Mouse (Mus musculus): Measurements from ENCODE around the gene B3gnt7.
A peak's percentile ranks its signal among the peaks of the same experiment; 100 is the strongest.

B3gnt7 gene

DNA sequence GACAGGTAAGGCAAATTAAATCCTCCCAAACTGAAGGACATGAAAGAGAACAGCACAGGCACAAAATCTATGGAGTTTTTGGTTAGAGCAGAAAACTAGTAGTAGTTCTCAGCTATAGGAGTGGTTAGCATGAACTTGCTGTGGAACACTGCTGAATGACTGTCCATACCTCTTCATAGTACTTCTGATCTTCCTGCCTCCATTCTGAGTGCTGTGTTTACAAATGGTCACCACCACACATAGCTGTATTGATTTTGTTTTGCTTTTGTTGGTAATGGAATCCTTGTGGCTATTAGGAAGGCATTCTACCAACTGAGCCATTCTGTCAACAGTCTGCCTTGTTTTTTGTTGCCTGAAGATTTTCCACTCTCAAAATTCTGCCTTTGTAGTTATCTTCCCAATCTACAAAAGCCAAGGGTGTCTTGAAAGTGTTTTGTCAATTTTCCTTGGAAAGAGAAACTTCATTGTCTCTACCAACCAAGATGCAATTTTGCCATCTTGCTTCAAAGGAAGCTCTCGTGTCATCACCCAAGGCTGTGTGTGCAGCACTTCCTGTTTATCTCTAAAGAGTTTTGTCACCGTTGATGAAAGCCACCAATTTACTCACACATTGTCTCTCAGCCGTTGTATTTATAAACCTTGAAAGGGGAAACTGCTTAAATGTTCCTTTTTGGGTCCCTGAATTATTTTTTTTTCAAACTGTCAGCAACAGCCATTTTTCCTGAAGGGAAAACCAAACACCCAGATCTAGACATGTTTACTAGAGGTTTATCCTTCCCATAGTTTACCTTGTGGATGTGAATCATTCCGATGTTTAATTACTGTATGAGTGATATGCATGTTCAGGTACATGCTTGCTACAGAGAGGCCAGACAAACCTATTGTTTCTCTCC, 41.6 kb downstream of the B3gnt7 start:
- DNase-seq (ENCODE audit: low spot score in 2 of 2) = peak; percentile 16 to 39

DNA sequence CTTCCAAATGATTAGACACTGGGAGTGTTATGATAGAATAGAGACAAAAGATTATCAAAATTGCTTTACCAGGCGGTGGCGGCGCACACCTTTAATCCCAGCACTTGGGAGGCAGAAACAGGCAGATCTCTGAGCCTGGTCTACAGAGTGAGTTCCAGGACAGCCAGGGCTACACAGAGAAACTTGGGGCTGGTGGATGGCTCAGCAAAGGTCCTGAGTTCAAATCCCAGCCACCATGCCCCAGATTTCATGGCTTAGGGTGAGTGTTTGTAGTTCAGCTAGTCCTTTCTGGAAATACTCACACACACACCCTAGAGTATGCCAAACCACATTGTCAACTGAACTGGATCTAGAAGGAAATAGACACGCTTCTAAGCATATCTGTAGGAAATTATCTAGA, 42.4 kb downstream of the B3gnt7 start:
- DNase-seq (ENCODE audit: low spot score in 2 of 2) = no peak

DNA sequence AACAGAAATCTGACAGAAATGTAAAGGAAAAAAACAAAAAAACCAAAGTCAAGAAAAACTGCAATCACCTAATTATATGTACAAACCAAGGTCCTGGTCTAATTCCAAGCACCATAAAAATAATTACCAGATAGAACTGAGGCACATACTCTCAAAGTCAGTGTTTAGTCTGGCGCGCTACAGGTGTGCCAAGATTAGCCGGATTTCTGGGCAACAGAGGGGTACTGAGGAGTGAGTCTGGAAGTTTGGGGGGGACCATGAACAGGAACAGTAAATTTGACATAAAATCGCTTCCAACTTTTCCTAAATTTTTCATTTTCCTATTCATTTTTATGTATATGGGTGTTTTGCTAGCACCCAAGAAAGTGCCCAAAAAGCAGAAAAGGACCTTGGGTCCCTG, 43.3 kb downstream of the B3gnt7 start:
- DNase-seq (ENCODE audit: low spot score in 2 of 2) = no peak

DNA sequence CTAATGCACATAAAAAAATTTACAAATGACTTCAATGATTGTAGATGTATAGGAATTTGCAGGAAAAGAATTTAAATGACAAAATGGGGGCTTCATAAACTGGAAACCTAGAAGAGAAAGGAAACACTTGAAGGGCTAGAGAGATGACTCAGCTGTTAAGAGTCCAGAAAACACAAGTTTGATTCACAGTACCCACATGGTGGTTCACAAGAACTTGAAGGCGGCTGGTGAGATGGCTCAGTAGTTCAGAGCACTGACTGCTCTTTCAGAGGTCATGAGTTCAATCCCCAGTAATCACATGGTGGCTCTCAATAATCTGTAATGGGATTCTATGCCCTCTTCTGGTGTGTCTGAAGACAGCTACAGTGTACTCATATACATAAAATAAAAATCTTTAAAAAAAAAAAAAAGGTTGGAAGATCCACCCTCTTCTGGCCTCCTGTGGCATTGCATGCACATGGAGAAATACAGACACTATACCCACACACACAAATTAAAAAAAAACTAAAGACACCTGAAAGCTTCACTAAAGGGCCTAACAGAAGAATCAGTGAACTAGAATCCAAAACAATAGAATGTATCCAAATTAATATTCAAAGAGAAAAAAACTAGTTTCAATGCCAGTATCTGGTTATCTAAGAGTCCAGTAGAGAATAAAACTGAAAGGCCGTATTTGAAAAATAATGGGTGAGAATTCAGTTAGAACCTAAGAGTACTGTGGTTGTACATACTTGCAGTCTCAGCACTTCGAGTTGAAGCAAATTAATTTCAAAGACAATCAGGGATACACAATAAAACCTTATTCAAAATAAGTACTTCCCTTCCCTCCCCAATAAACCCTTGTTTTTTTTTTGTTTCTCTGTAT, 44.5 kb downstream of the B3gnt7 start:
- DNase-seq (ENCODE audit: low spot score in 2 of 2) = no peak

DNA sequence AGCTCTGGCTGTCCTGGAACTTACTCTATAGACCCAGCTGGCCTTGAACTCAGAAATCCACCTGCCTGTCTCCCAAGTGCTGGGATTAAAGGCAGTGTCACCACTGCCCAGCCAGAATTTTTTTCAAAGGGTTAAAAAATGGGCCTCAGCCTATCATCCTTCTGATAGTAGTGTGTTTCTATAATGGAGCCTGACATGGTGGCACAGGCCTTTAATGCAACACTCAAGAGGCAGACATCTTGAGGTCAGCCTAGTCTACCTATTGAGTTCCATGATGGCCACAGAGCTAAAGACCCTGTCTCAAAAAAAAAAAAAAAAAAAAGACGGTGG, 45.0 kb downstream of the B3gnt7 start:
- DNase-seq (ENCODE audit: low spot score in 2 of 2) = no peak

DNA sequence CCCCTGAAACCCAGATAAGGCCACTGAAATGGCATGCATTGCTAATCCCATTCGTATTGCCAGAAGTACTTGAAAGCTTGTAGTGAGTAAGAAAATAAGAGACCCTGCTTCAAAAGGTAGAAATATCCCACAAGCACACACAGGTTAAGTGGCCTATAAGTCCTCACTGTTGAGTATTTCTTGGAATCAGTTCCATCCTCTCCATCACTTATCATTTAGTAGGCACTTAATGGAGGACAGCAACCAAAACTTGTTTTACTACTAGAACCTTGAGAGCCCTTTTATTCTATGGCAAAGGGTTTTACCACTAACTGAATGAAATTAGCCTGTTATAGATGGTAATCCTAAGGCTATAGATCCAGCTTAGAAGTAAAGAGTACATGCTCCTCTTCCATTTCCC, 45.5 kb downstream of the B3gnt7 start:
- DNase-seq (ENCODE audit: low spot score in 2 of 2) = no peak

DNA sequence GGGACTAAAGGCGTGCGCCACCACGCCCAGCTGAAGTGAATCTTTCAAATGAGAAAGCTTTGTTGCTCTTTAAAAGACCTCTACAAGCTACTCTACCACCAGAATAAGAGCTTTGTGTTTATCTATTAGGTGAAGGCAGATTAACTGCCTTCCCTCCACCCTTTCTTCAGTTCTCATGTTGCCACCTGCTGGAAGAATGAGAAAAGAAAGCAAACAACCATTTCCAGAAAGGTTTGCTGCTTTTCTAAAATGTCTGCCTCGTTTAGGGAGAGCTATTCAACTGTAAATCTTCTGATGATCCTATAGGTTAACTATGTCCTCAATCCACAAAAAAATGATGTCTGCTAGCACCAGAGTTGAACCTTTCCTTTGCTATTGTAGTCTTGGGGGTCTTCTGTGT, 46.2 kb downstream of the B3gnt7 start:
- no peak for DNase-seq (ENCODE audit: low spot score in 2 of 2)

DNA sequence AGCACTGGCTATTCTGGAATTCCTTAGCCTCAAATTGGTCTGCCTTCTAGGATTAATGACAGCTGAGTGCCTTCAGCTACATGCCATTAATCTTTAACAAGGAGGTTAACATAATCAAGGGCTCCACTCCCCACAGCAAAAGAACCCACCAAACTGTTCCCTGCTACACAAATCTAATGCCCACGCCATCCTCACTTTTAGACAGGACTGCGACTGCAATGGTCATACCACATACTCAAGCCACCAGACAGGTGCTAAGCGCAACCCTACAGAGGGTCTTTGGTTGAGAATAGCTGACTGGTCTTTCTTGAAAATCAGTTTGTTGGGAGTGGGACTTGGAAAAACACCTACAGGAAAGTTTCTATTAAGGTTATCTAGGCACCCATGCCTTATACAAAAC, 46.6 kb downstream of the B3gnt7 start:
- DNase-seq (ENCODE audit: low spot score in 2 of 2) = no peak

DNA sequence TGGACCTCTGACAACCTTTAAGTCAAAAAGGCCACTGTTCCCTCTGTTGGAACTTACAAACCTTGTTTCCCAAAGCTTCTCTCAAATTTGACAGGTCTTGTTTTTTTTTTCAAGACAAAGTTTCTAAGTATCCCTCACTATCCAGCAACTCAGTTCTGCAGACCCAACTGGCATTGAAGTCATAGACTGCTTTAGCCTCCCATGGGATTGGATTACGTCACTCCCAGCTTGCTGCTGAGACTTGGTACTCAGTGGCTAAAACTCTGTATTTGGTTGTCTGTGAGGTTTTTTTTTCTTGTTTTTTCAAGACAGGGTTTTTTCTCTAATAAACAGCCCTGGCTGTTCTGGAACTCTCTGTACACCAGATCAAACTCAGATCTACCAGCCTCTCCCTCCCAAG, 47.1 kb downstream of the B3gnt7 start:
- no peak for DNase-seq (ENCODE audit: low spot score in 2 of 2)

DNA sequence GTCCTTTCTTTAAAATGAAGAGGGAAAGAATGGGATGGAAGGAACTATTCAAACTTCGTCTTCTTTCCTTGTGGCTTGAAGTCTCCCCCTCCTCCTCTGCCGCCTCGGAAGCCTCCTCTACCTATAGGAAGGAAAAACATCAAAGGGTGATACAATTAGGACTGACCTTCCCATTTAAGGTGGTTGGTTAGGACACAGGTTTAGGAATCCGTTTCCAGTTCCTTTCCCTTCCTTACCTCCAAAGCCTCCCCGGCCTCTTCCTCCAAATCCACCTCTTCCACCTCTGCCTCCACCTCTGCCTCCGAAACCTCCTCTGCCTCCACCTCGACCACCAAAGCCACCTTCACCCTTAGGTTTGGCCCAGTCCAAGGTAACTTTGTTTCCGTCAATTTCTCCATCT, 47.9 kb downstream of the B3gnt7 start:
- DNase-seq (ENCODE audit: low spot score in 2 of 2) = no peak

DNA sequence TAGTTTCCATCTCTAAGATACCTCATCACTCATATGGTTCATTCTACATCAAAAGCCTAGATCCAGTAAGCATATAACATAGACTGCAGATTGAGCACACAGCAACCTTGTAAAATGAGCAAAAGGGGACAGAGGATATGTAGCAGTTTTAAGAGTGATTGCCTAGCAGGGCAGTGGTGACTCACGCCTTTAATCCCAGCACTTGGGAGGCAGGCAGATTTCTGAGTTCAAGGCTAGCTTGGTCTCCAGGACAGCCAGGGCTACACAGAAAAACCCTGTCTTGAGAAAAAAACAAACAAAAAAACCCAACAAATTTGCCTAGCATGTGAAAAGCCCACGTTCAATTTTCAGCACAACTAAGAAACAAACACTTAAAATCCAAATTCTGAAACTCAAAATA, 51.6 kb downstream of the B3gnt7 start:
- DNase-seq (ENCODE audit: low spot score in 2 of 2) = no peak

Data from spleen, postnatal 36 days (tissue).